Mouse (Mus musculus): Measurements from ENCODE around the gene Khdc3.
"Not testable (repeated sequence)": the region's sequence is repeated elsewhere in the genome, so short reads cannot be mapped to it uniquely, and the experiment has no call there.

Gene Khdc3

DNA sequence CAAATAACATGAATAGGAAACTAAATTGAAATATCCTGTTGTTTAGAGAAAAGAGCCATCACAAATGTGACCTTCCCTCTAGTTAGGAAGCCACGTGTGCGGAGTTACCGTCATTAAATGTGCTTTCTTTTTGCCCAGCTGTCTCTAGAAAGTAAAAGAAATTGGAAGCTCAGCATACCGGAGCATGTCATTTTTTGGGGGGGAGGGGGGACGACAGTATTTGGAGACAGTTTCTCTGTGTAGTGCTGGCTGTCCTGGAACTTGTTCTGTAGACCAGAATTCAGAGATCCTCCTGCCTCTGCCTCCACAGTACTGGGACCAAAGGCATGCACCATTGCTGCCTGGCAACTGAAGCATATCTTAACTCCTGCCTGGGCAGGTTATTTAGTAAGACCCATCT lies at the start of gene Khdc3:
Gene Khdc3, plus strand, starts transcription at position 301 of the 400 bp plus-strand sequence.
- no peak for DNase-seq (ENCODE audit: low read depth, low spot score)

DNA sequence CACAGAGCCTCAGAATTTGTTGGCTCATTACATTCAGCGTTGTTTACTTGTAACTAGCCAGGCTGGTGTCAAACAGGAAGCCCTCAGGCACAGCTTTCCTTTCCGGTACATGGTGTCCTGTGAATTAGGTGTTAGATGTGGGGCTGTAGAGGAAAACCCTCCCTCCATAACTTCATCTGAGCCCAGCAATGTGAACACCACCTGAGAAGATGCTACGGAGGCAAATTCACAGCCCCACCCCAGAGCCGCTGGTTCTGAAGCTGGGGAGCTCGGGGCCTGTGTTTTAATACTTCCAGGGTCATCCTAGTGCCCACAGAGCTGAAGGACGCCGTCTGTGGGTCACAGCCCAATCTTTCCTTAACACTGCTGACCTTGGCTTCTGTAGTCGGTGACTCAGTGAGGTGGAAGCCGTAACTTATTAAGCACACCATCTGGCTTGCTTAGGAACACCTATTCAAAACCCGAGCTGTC lies 46.2 kb upstream of the Khdc3 start:
- DNase-seq (ENCODE audit: low read depth, low spot score) = no peak

DNA sequence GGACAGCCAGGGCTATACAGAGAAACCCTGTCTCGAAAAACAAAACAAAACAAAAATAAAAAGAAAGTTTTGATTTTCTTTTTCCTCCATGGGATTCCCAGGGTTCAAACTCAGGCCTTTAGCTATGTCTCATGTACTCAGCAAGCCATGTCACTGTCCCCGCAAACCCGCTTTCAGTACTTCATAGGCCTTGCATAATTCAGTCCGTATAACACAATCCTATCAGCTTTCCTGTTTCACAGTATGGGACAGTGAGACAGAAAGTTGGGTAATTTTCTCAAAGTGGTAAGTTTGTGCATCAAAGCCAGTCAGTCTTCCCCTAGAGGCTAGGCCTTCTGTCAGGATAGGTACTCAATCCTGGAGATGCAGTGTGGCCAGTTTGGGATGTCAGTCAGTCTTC lies 42.4 kb upstream of the Khdc3 start:
- no peak for DNase-seq (ENCODE audit: low read depth, low spot score)

DNA sequence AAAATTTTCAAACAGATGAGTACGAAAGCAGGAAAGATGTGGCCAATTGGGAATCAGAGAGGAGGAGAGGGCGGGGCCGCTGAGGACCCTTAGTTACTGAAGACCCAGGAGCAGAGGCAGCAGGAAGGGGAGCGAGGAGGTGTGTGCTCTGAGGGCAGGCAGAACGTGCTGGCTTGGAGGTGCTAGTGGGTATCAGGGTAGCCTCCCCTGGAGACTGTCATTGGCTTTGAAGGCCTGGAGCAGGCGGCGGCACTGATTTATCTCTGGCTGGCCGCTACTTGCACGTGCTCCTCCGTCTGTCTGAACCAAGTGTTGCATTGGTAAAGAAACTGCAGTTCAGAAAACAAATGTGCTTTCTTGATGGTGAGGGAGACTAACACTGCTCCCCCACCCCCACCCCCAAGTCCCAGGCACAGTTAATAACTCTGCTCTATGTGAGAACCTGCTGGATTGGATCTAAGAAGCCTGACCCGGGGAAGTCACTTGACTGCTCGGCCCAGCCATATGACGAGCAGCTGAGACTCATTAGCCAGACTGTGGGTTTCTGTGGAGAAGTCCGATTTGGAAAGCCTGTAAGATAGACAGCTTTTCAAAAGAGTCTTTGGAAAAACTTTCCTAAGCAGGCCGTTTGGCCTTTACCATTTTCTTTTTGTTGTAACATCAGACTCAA lies 37.9 kb upstream of the Khdc3 start:
- peak; percentile 62 for DNase-seq (ENCODE audit: low read depth, low spot score)

- DNase-seq (ENCODE audit: low read depth, low spot score) = no peak
Measured at GRCm38 (mm10) chr9:73067086-73067485, 34.5 kb upstream of the Khdc3 start.

GRCm38 (mm10) chr9:73068230-73068679 lies 33.4 kb upstream of the Khdc3 start:
- DNase-seq (ENCODE audit: low read depth, low spot score) = no peak

DNA sequence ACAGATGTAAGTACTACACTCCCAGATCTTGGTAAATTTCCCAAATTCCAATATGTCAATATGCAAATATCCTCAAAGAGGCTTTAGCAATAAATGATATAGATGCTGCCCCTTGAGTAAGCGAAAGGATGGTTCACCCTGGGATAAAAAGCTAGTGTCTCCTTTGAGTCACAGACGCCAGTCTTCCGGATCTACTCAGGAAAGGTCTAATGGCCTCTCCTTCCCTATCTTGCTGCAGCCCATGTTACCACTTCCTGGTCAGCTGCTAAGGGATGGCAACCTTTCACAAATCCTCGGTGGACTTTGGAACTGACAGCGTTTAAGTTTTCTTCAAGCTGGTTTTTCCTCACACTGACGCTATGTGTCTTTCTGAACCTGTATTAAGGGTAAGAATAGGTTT lies 32.9 kb upstream of the Khdc3 start:
- DNase-seq (ENCODE audit: low read depth, low spot score) = no peak

- DNase-seq (ENCODE audit: low read depth, low spot score) = no peak
Measured at GRCm38 (mm10) chr9:73070971-73071659, 30.5 kb upstream of the Khdc3 start.

- DNase-seq (ENCODE audit: low read depth, low spot score) = no peak
Measured at GRCm38 (mm10) chr9:73072426-73072825, 29.2 kb upstream of the Khdc3 start.

DNA sequence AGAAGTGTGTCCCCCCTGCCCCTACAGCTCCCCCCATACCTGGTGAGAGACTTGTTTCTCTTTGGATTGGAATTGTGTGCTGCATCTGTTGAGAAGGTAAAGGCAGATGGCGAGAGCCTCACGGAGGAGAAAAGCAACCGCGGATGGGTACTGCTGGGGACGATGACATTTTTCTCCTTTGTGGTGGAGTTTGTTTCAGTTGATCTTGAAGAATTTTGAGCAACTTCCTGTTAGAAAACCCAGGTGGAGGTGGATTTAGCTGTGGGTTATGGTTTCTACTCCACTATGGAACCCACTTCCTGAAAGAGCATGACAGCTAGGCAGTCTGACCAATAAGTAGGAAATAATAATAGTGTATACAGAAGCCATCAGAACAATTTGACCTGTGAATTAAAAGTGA lies 28.5 kb upstream of the Khdc3 start:
- no peak for DNase-seq (ENCODE audit: low read depth, low spot score)

GRCm38 (mm10) chr9:73079349-73079748 lies 22.3 kb upstream of the Khdc3 start:
- DNase-seq (ENCODE audit: low read depth, low spot score) = not testable (repeated sequence)

GRCm38 (mm10) chr9:73079801-73080325 lies 21.8 kb upstream of the Khdc3 start:
- DNase-seq (ENCODE audit: low read depth, low spot score) = no peak

DNA sequence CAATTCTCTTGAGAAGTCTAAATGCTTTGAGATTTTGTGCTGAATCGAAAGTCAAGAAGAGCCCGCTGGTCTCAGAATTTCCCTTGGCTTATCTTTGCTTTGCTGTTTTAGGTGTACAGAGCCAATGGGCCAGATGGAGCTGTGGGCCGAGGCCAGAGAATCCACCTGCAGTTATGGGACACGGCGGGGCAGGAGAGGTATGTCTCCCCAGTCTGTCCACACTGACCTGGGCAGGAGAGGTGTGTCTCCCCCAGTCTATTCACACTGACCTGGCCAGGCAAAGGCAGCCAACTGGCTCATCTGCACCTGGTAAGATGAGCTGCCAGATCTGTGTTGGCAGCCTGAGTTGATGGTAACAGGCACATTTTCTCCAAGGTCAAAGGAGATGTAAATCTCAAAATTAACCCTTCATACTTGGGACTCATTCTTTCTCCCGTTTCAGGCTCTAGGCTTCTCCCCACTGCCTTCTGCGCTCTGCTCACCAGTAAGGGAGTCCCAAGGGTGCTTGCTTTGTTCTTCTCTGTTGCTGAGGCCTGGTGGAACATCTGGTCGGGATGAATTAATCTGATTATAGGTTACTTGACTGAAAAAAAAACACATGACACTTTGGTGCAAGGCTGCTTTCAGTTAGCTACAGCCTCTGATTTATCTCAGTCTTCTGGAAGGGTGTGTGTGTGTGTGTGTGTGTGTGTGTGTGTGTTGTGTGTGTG lies 19.2 kb upstream of the Khdc3 start:
- no peak for DNase-seq (ENCODE audit: low read depth, low spot score)

- no peak for DNase-seq (ENCODE audit: low read depth, low spot score)
Measured at GRCm38 (mm10) chr9:73083956-73084355, 17.7 kb upstream of the Khdc3 start.

DNA sequence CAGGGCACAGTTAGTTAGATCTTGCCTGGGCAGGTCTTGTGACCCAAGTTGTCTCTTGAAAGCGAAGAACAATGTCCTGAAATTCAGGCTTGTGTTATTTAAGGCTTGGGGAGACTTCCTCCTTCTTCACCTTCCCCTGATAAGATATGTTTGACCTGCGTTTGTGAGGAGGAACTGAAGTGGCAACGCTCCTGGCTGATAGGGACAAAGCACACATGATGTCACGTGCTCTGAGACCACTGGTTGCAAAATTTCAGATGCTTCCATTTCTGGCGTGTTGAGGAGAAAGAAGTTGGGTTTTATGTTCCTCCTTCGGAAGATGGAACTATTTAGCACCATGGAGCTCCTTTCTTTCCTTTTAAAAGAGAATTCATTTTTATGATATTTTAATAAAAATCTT lies 15.8 kb upstream of the Khdc3 start:
- DNase-seq (ENCODE audit: low read depth, low spot score) = no peak

DNA sequence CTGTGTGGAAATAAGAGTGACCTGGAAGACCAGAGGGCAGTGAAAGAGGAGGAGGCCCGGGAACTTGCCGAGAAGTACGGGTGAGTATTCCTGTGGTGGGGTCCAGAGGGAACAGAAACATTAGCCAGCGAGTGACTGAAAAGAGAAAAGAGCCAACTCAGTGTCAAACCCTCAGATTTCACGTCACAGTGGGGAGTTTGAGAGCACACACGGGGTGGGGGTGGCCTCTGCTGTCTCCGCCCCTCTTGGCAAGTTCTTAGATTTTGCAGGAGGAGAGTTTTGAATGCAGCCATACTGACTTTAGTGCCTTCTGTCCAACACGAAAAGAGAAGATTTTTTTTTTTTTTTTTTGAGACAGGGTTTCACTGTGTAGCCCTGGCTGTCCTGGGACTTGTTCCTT lies 14.5 kb upstream of the Khdc3 start:
- no peak for DNase-seq (ENCODE audit: low read depth, low spot score)

DNA sequence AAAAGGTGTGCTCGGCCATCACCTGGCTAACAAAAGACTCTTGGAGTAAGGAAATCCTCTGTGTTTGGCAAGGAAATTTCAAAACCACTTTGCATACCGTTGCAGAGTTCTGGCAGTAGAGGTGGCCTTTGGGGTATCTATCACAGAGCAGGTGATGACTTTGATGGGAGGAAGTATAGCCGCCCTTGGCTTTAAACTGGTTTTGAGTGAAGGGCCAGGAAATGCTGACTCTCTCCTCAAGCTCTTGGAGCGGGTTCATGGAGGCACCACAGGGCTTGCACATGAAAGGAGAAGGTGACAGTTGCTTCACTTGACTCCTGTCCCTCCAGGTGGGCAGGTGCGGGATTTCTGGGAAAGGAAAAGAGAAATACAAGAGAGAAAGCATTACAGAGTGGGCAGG lies 14.1 kb upstream of the Khdc3 start:
- no peak for DNase-seq (ENCODE audit: low read depth, low spot score)

DNA sequence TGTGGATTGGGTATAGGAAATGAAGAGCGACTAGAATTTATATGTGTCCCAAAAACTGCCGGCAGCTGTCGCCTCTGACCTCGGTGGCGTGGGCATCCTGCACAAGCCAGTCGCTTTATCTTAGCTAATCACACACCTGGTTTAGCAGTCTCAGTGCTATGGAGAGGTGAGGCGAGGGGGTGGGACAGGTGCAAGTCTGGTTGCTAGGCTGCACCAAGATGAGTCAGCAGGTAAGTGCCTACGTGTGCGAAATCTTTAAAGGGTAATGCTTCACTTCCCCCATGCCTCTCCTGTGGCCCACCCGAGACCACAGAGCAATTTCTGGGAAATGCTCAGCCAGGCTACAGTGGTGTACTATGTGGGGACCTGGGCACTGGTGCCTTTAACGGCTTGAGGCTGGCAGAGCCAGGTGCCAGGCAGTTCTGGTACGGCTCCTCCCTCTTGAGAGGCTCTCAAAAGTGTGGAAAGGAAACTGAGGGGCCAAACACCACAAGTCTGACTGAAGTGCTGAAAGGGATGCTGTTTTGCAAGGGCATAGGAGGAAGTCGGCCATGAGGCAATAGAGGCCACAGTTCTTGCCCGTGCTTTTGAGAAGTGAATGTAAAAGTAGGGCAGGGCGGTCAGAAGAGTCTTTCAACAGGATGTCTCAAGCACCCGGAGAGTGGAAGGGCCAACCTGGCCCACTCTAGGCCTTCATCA lies 12.3 kb upstream of the Khdc3 start:
- no peak for DNase-seq (ENCODE audit: low read depth, low spot score)

DNA sequence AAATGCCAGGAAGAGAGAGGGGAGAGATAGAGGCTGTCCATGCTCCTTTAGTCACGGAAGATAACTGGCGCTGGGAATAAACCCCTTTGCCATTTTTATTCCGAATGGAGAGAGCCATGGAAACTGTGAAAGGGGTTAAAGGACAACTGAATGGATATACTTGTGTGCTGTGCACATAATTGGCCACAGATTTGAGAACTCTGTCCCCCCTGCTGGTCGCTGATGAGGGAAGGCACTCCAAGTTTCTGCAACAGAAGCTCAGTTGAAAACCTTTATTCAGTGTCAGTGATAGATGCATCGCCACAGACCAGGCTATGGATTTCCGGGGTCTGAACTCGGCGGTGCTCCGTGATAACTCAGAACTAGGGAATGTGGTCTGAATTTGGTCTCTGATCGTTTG lies 11.5 kb upstream of the Khdc3 start:
- DNase-seq (ENCODE audit: low read depth, low spot score) = no peak

GRCm38 (mm10) chr9:73091747-73092146 lies 9.9 kb upstream of the Khdc3 start:
- DNase-seq (ENCODE audit: low read depth, low spot score) = peak; percentile 73

- peak; percentile 32 for DNase-seq (ENCODE audit: low read depth, low spot score)
Measured at GRCm38 (mm10) chr9:73094580-73094979, 7.1 kb upstream of the Khdc3 start.

- no peak for DNase-seq (ENCODE audit: low read depth, low spot score)
Measured at GRCm38 (mm10) chr9:73097898-73098297, 3.7 kb upstream of the Khdc3 start.
